Mouse (Mus musculus) embryonic facial prominence, embryonic 12.5 days (tissue): ENCODE results near the gene Apba3. TPM values are rescaled to one million over a fixed set of nuclear protein-coding genes. Genes with fewer than 3 reads are reported as not detected.

Experiments used
- ATAC-seq: fragments of 200-750 bp; cut with Nextera tagmentation; 2 replicates; pipeline ENCODE4 v1.8.0; 2017; ENCODE audit not compliant: insufficient number of reproducible peaks, insufficient read depth, low FRiP score, low TSS enrichment
- H3K27ac ChIP-seq: fragments of 300-500 bp; sonication (generic); 2 replicates; pipeline ENCODE4 v1.5.1; 2016; ENCODE audit warnings: mild to moderate bottlenecking
- H3K27me3 ChIP-seq: fragments of 300-500 bp; sonication (generic); 2 replicates; pipeline ENCODE4 v1.6.1; 2016; ENCODE audit warnings: mild to moderate bottlenecking, moderate library complexity
- H3K36me3 ChIP-seq: fragments of 300-500 bp; sonication (generic); 2 replicates; pipeline ENCODE4 v1.6.1; 2016; ENCODE audit warnings: mild to moderate bottlenecking
- H3K4me1 ChIP-seq: fragments of 300-500 bp; sonication (generic); 2 replicates; pipeline ENCODE4 v1.6.1; 2016
- H3K4me2 ChIP-seq: fragments of 300-500 bp; sonication (generic); replicated peaks from 2 replicates; pipeline ENCODE4 v1.6.1; 2016; ENCODE audit warnings: mild to moderate bottlenecking, moderate library complexity
- H3K4me3 ChIP-seq: fragments of 300-500 bp; sonication (generic); 2 replicates; pipeline ENCODE4 v1.5.1; 2016; ENCODE audit warnings: mild to moderate bottlenecking
- H3K9ac ChIP-seq: fragments of 300-500 bp; sonication (generic); 2 replicates; pipeline ENCODE4 v1.6.1; 2016; ENCODE audit warnings: mild to moderate bottlenecking, moderate library complexity
- H3K9me3 ChIP-seq: fragments of 300-500 bp; sonication (generic); 2 replicates; pipeline ENCODE4 v1.6.1; 2016; ENCODE audit warnings: mild to moderate bottlenecking, moderate library complexity
- WGBS: fragments of 180-500 bp; shearing (Covaris S2); methylation state at CpG from one replicate; pipeline ENCODE4 v1.1.7; 2016; 5-methylcytosine and 5-hydroxymethylcytosine counted together
- polyA plus RNA-seq: library from polyadenylated mRNA; unstranded; fragments of >200 nt; fragmentation: Nextera tagmentation; extraction: Ambion mirVana; gene quantifications from 2 replicates; pipeline ENCODE4 v1.2.1, GENCODE M21; 2016

The Apba3 gene
- polyA plus RNA-seq, 1 experiment from 2014 or later = 53.9 TPM

- no peaks in the 10 kb centered on the region for H3K9me3 ChIP-seq
- H3K27ac ChIP-seq = peak overlapping the region; percentile 51
- H3K4me1 ChIP-seq = 0 out of 2 replicates have a peak, but pooled peaks cover 21% of the 10 kb centered on the region
- ATAC-seq = no peak
- peaks cover 26% of the 10 kb centered on the region for H3K36me3 ChIP-seq
- H3K9ac ChIP-seq = no peak overlapping the region
- WGBS = 61% methylated on average over 4 of the region's 4 CpGs
- H3K4me3 ChIP-seq = no peak overlapping the region
- H3K4me2 ChIP-seq = no peak overlapping the region
- no peaks in the 10 kb centered on the region for H3K27me3 ChIP-seq
Observed at GRCm38 (mm10) chr10:81302288-81302687, 35.5 kb downstream of the Apba3 start.

- Histone ChIP-seq H3K4me2 (no peak overlapping the region), H3K4me3 (no peak overlapping the region), H3K36me3 (peaks cover 31% of the 10 kb centered on the region), H3K9me3 (no peaks in the 10 kb centered on the region), H3K27me3 (no peaks in the 10 kb centered on the region), H3K9ac (no peak overlapping the region), H3K4me1 (0 out of 2 replicates have a peak, but pooled peaks cover 18% of the 10 kb centered on the region), H3K27ac (no peak overlapping the region)
- WGBS = 67% methylated on average over 14 of the region's 14 CpGs
- ATAC-seq = no peak
Observed at GRCm38 (mm10) chr10:81302781-81303218, 36.0 kb downstream of the Apba3 start.

GRCm38 (mm10) chr10:81303258-81303657 lies 36.5 kb downstream of the Apba3 start:
- H3K4me1 ChIP-seq = 0 out of 2 replicates have a peak, but pooled peaks cover 18% of the 10 kb centered on the region
- 72% methylated on average over 10 of the region's 10 CpGs for WGBS
- H3K27me3 ChIP-seq = no peaks in the 10 kb centered on the region
- no peak overlapping the region for H3K27ac ChIP-seq
- ATAC-seq = no peak
- no peaks in the 10 kb centered on the region for H3K9me3 ChIP-seq
- no peak overlapping the region for H3K9ac ChIP-seq
- H3K36me3 ChIP-seq = peaks cover 36% of the 10 kb centered on the region
- H3K4me2 ChIP-seq = no peak overlapping the region
- H3K4me3 ChIP-seq = no peak overlapping the region

- Histone ChIP-seq H3K4me3 (no peak overlapping the region), H3K27me3 (no peaks in the 10 kb centered on the region), H3K36me3 (peaks cover 41% of the 10 kb centered on the region), H3K9me3 (no peaks in the 10 kb centered on the region), H3K27ac (no peak overlapping the region), H3K4me2 (no peak overlapping the region), H3K4me1 (0 out of 2 replicates have a peak, but pooled peaks cover 18% of the 10 kb centered on the region), H3K9ac (no peak overlapping the region)
- 73% methylated on average over 7 of the region's 7 CpGs for WGBS
- ATAC-seq = no peak
Observed at GRCm38 (mm10) chr10:81303761-81304160, 37.0 kb downstream of the Apba3 start.

GRCm38 (mm10) chr10:81304597-81305238 lies 38.0 kb downstream of the Apba3 start:
- Histone ChIP-seq H3K9ac (no peak overlapping the region), H3K9me3 (no peaks in the 10 kb centered on the region), H3K27ac (no peak overlapping the region), H3K36me3 (peaks cover 51% of the 10 kb centered on the region), H3K4me1 (0 out of 2 replicates have a peak, but pooled peaks cover 11% of the 10 kb centered on the region), H3K4me3 (no peak overlapping the region), H3K4me2 (no peak overlapping the region), H3K27me3 (no peaks in the 10 kb centered on the region)
- no peak for ATAC-seq
- 34% methylated on average over 7 of the region's 9 CpGs for WGBS

- WGBS = 92% methylated on average over 14 of the region's 14 CpGs
- Histone ChIP-seq H3K4me3 (no peak overlapping the region), H3K4me2 (no peak overlapping the region), H3K9me3 (no peaks in the 10 kb centered on the region), H3K27ac (no peak overlapping the region), H3K9ac (no peak overlapping the region), H3K36me3 (peaks cover 60% of the 10 kb centered on the region), H3K27me3 (no peaks in the 10 kb centered on the region), H3K4me1 (0 out of 2 replicates have a peak, but pooled peaks cover 11% of the 10 kb centered on the region)
- no peak for ATAC-seq
Observed at GRCm38 (mm10) chr10:81305663-81306062, 38.9 kb downstream of the Apba3 start.

GRCm38 (mm10) chr10:81306173-81306668 lies 39.5 kb downstream of the Apba3 start:
- H3K27me3 ChIP-seq = no peaks in the 10 kb centered on the region
- 0 out of 2 replicates have a peak, but pooled peaks cover 11% of the 10 kb centered on the region for H3K4me1 ChIP-seq
- H3K4me2 ChIP-seq = no peak overlapping the region
- ATAC-seq = no peak
- no peaks in the 10 kb centered on the region for H3K9me3 ChIP-seq
- H3K9ac ChIP-seq = no peak overlapping the region
- H3K4me3 ChIP-seq = no peak overlapping the region
- WGBS = 94% methylated on average over 12 of the region's 12 CpGs
- no peak overlapping the region for H3K27ac ChIP-seq
- peaks cover 66% of the 10 kb centered on the region for H3K36me3 ChIP-seq

- H3K36me3 ChIP-seq = peaks cover 68% of the 10 kb centered on the region
- WGBS = 94% methylated on average over 21 of the region's 21 CpGs
- H3K9me3 ChIP-seq = no peaks in the 10 kb centered on the region
- H3K27ac ChIP-seq = no peak overlapping the region
- no peak overlapping the region for H3K4me2 ChIP-seq
- H3K27me3 ChIP-seq = no peaks in the 10 kb centered on the region
- H3K4me3 ChIP-seq = no peak overlapping the region
- H3K9ac ChIP-seq = no peak overlapping the region
- ATAC-seq = no peak
- H3K4me1 ChIP-seq = 0 out of 2 replicates have a peak, but pooled peaks cover 11% of the 10 kb centered on the region
Observed at GRCm38 (mm10) chr10:81306837-81307682, 40.3 kb downstream of the Apba3 start.

- no peak overlapping the region for H3K4me3 ChIP-seq
- H3K36me3 ChIP-seq = peaks cover 93% of the 10 kb centered on the region
- H3K9me3 ChIP-seq = no peaks in the 10 kb centered on the region
- H3K4me1 ChIP-seq = 0 out of 2 replicates have a peak, but pooled peaks cover 1% of the 10 kb centered on the region
- 90% methylated on average over 5 of the region's 5 CpGs for WGBS
- no peak overlapping the region for H3K27ac ChIP-seq
- ATAC-seq = no peak
- no peaks in the 10 kb centered on the region for H3K27me3 ChIP-seq
- no peak overlapping the region for H3K4me2 ChIP-seq
- no peak overlapping the region for H3K9ac ChIP-seq
Observed at GRCm38 (mm10) chr10:81309571-81309970, 42.8 kb downstream of the Apba3 start.

GRCm38 (mm10) chr10:81313581-81313980 lies 46.8 kb downstream of the Apba3 start:
- WGBS = 95% methylated on average over 13 of the region's 13 CpGs
- Histone ChIP-seq H3K9me3 (no peaks in the 10 kb centered on the region), H3K9ac (no peak overlapping the region), H3K27ac (no peak overlapping the region), H3K36me3 (peaks cover 89% of the 10 kb centered on the region), H3K27me3 (no peaks in the 10 kb centered on the region), H3K4me1 (peaks cover 15% of the 10 kb centered on the region), H3K4me3 (no peak overlapping the region), H3K4me2 (no peak overlapping the region)
- ATAC-seq = no peak

GRCm38 (mm10) chr10:81314201-81314600 lies 47.4 kb downstream of the Apba3 start:
- Histone ChIP-seq H3K9me3 (no peaks in the 10 kb centered on the region), H3K36me3 (peaks cover 87% of the 10 kb centered on the region), H3K4me1 (peaks cover 21% of the 10 kb centered on the region), H3K27ac (no peak overlapping the region), H3K9ac (no peak overlapping the region), H3K4me2 (no peak overlapping the region), H3K4me3 (no peak overlapping the region), H3K27me3 (no peaks in the 10 kb centered on the region)
- WGBS = 78% methylated on average over 7 of the region's 7 CpGs
- no peak for ATAC-seq
